Mouse (Mus musculus): ENCODE data around the gene P4ha1.

- TF ChIP-seq CTCF (IDR thresholded peaks at IDR 0.05; ENCODE audit: extremely low read depth, insufficient read depth, low read length) (no peak), POLR2A (IDR thresholded peaks at IDR 0.05; ENCODE audit: extremely low read depth, insufficient read depth, low read length) (no peak)
Measured at GRCm38 (mm10) chr10:59379927-59380326, 56.8 kb downstream of the P4ha1 start.

All from cortical plate, adult 2 months (tissue).